Mouse (Mus musculus) kidney, embryonic 16.5 days (tissue): ENCODE measurements around the gene Caprin2. TPM values are rescaled to one million over a fixed set of nuclear protein-coding genes. Genes with fewer than 3 reads are reported as not detected.
"Not testable (repeated sequence)": the region's sequence is repeated elsewhere in the genome, so short reads cannot be mapped to it uniquely, and the experiment has no call there.

ENCODE experiments used
- ATAC-seq: fragments of 200-750 bp; cut with Nextera tagmentation; 2 replicates; pipeline ENCODE4 v1.8.0; 2017; ENCODE audit warnings: moderate TSS enrichment; ENCODE audit not compliant: low FRiP score, low TSS enrichment
- H3K27ac ChIP-seq: fragments of 300-500 bp; sonication (generic); 2 replicates; pipeline ENCODE4 v1.5.1; 2014; ENCODE audit warnings: low read length
- H3K27me3 ChIP-seq: fragments of 300-500 bp; sonication (generic); 2 replicates; pipeline ENCODE4 v1.6.1; 2014; ENCODE audit warnings: low read length, control low read depth, mixed read lengths; ENCODE audit not compliant: insufficient read depth
- H3K36me3 ChIP-seq: fragments of 300-500 bp; sonication (generic); 2 replicates; pipeline ENCODE4 v1.6.1; 2014; ENCODE audit warnings: low read length, control low read depth, mixed read lengths; ENCODE audit not compliant: insufficient read depth
- H3K4me1 ChIP-seq: fragments of 300-500 bp; sonication (generic); 2 replicates; pipeline ENCODE4 v1.6.1; 2014; ENCODE audit warnings: low read length, control low read depth, mixed read lengths; ENCODE audit not compliant: insufficient read depth
- H3K4me2 ChIP-seq: fragments of 300-500 bp; sonication (generic); replicated peaks from 2 replicates; pipeline ENCODE4 v1.6.1; 2014; ENCODE audit warnings: low read depth, low read length
- H3K4me3 ChIP-seq: fragments of 300-500 bp; sonication (generic); 2 replicates; pipeline ENCODE4 v1.5.1; 2014; ENCODE audit warnings: mild to moderate bottlenecking, low read length
- H3K9ac ChIP-seq: fragments of 300-500 bp; sonication (generic); replicated peaks from 2 replicates; pipeline ENCODE4 v1.6.1; 2014; ENCODE audit warnings: low read length
- H3K9me3 ChIP-seq: fragments of 300-500 bp; sonication (generic); 2 replicates; pipeline ENCODE4 v1.6.1; 2016; ENCODE audit warnings: low read length, control low read depth
- WGBS: fragments of 180-500 bp; shearing (Covaris S2); extraction: QIAGEN DNeasy Blood & Tissue Kit; methylation state at CpG from one replicate; pipeline ENCODE4 v1.1.7; 2014; 5-methylcytosine and 5-hydroxymethylcytosine counted together
- polyA plus RNA-seq: library from polyadenylated mRNA; unstranded; fragments of >200 nt; fragmentation: Nextera tagmentation; extraction: Ambion mirVana; gene quantifications from 2 replicates; pipeline ENCODE4 v1.2.1, GENCODE M21; 2015

Gene Caprin2
- 18.0 and 19.0 TPM in 2 replicates for polyA plus RNA-seq

DNA sequence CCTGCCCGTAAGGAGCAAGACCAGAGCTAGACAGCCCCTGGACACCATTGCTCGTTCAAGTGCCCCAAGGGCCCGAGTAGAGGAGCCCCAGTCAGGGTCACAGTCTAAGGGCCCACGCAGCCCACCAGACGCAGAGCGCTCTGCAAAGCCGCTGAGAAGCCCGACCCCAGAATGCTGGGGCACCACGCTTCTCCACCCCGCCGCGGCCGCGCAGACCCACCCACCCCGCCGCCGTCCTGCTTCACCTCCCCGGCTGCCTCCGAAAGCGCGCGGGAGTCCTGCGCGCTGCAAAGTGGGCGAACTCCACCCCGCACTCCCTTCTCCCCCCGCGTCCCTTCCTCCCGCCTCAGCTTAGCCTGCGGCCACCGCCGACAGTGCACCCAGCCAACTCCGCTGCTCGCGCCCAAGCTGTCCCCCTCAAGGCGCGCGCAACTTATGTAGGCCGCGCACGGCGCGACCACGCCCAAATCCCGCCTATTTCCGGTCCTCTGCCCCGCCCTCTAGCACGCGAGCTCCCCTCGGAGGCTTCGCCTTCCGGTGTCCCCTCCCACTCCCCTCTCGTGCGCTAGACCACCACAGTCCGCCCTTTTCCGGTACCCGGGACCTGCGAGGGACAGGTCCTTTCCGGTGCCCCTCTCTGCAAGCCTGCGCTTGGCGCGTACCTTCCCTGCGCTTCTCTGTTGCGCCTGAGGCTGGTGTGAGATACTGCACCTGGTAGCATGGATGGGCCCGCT, at the start of gene Caprin2:
Gene Caprin2, minus strand, starts transcription at position 465 of the 734 bp plus-strand sequence.
- no peaks in the 10 kb centered on the region for H3K27me3 ChIP-seq
- ATAC-seq: peak; percentile 98

DNA sequence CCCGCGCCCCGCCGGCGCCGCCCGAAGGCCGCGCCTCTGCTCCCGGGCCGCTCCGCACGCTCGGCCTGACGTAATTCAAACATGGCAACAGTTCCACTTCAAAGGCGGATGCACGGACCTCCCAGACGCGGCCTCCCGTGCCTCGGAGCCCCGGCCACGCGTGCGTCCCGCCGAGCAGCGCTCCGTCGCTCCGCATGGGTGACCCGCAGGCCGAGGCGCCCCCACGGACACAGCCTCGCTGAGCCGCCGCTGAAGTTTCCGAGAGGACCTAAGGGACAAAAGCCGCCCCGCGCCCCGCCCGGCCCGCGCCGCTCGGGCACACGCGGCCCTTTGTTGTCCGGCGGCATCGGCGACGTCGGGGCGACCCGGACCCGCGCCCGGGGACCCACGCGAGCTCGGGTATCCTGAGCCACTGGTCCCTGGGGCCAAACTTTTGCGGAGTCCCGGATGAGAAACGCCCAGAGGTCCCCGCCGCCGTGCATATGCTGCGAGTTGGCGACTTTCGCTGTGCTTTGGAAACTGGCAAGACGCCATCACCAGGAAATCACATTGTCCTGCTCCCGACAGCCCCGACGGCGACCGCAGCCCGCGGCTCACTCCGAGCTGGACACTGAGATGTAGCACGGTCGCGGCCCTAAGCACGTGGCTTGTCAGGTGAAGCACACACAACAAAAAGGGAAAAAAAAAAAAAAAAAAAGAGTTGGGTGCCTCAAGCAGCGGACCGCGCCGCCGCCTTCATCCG, 48.9 kb upstream of the Caprin2 start:
- WGBS: under 1% methylated on average over 91 of the region's 92 CpGs

More for the DNA sequence above, at the start of gene Caprin2:
- Histone ChIP-seq H3K9me3 (no peaks in the 10 kb centered on the region), H3K9ac (peak within 1 kb of the TSS; percentile 75), H3K4me1 (peaks cover 8% of the 10 kb centered on the region; the same call in 1 of the 2 replicates), H3K4me2 (peak within 1 kb of the TSS; percentile 82), H3K27ac (peak within 1 kb of the TSS; percentile 83), H3K4me3 (peak within 1 kb of the TSS; percentile 65), H3K36me3 (no peaks in the 10 kb centered on the region)
- under 1% methylated on average over 58 of the region's 65 CpGs for WGBS

DNA sequence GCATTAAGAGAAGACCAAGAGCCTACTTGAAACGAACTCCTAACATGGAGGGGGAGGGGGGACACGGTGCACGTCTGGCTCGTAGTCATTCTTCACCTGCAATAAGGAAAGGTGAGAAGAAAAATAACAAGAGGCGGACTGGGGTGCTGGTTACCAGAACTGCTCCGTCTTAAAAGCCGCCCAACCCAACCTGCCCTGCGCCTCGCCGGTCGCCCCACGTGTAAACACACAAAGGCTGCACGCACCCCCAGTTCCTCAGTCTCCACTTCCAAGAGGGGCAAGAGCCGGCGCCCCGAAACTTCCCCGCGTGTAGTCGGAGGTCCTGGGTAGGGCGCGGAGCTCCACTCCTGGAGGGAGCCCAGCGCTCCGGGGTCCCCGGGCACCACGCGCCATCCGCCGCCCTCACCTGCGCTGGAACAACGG, 48.3 kb upstream of the Caprin2 start:
- no peaks in the 10 kb centered on the region for H3K27me3 ChIP-seq
- peak overlapping the region; percentile 98 for H3K9ac ChIP-seq
- WGBS: 0% methylated on average over 30 of the region's 30 CpGs
- peak overlapping the region; percentile 84 for H3K4me2 ChIP-seq
- peak overlapping the region; percentile 95 for H3K4me3 ChIP-seq
- 0 out of 2 replicates have a peak, but pooled peaks cover 4% of the 10 kb centered on the region for H3K36me3 ChIP-seq
- no peaks in the 10 kb centered on the region for H3K9me3 ChIP-seq
- peaks cover 25% of the 10 kb centered on the region for H3K4me1 ChIP-seq
- H3K27ac ChIP-seq: peak overlapping the region; percentile 97
- ATAC-seq: no peak

More for the DNA sequence above, 48.9 kb upstream of the Caprin2 start:
- Histone ChIP-seq H3K4me1 (peaks cover 24% of the 10 kb centered on the region), H3K9ac (peak overlapping the region; percentile 98), H3K27ac (peak overlapping the region; percentile 97), H3K4me3 (peak overlapping the region; percentile 95), H3K4me2 (peak overlapping the region; percentile 84), H3K27me3 (no peaks in the 10 kb centered on the region), H3K36me3 (no peaks in the 10 kb centered on the region), H3K9me3 (no peaks in the 10 kb centered on the region)
- peak; percentile 71 for ATAC-seq

DNA sequence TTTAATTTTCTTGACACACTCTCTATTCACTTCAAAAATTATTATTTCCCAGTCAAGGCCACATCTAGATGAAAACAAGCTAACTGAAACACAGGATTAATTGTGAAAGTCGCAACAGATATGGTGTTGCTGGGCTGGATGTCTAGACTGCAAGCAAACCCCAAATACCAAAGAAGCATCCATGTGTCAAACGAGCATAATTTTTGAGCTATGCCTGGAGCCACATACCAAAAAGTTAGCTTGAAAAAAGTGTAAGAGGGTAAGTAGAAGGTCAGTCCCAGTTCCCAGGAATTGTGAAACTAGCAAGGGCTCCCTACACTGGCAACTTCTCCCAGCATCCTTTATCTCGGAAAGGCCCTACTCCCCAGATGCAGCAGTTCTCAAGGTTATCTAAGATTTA, 47.7 kb upstream of the Caprin2 start:
- Histone ChIP-seq H3K27ac (peak overlapping the region; percentile 97), H3K9me3 (no peaks in the 10 kb centered on the region), H3K9ac (peak overlapping the region; percentile 98), H3K27me3 (no peaks in the 10 kb centered on the region), H3K4me1 (peaks cover 26% of the 10 kb centered on the region), H3K4me3 (peak overlapping the region; percentile 95), H3K36me3 (0 out of 2 replicates have a peak, but pooled peaks cover 4% of the 10 kb centered on the region), H3K4me2 (peak overlapping the region; percentile 84)
- no peak for ATAC-seq
- 7% methylated on average over 3 of the region's 3 CpGs for WGBS

DNA sequence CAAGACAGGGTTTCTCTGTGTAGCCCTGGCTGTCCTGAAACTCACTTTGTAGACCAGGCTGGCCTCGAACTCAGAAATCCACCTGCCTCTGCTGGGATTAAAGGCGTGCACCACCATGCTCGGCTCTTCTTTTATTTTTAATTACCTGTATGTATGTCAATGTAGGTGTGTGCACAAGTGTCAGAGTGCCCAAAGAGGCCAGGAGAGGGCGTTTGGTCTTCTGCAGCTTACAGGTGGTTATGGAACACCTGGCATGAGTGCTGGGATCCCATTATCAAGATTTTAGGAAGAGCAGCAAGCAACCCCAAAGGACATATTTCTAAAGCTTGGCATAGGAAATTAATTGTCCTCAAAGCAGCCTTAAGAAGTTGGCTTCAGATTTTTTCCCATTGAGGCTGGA, 46.4 kb upstream of the Caprin2 start:
- 0 out of 2 replicates have a peak, but pooled peaks cover 4% of the 10 kb centered on the region for H3K36me3 ChIP-seq
- H3K27ac ChIP-seq: no peak overlapping the region
- no peak overlapping the region for H3K9ac ChIP-seq
- WGBS: 75% methylated on average over 4 of the region's 4 CpGs
- no peak for ATAC-seq
- peaks cover 32% of the 10 kb centered on the region for H3K4me1 ChIP-seq
- no peaks in the 10 kb centered on the region for H3K27me3 ChIP-seq
- no peak overlapping the region for H3K4me3 ChIP-seq
- no peaks in the 10 kb centered on the region for H3K9me3 ChIP-seq
- H3K4me2 ChIP-seq: no peak overlapping the region

DNA sequence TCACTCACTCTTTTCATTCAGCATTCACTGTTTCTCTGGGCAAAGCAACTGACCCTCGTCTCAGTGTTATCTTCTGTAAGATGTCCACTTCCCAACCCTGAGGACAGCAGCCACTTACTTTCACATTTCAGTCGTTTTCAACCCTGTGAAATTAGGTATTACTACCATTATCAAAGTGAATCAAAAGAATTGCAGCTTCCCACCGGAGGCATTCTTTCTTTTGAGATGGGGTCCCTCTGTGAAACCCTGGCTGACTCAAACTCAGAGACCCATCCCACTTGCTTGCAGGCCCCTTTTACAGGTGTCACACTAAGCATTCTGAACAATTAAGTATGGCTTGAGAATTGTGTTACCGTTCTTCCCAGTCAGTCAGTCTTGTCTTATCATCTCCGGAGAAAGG, 45.8 kb upstream of the Caprin2 start:
- Histone ChIP-seq H3K9ac (0 out of 2 replicates have a peak overlapping the region, but pooled peaks have one; percentile 35), H3K4me2 (no peak overlapping the region; the same call in 1 of the 2 replicates), H3K36me3 (0 out of 2 replicates have a peak, but pooled peaks cover 4% of the 10 kb centered on the region), H3K9me3 (no peaks in the 10 kb centered on the region), H3K27ac (peak overlapping the region; percentile 34; the same call in 1 of the 2 replicates), H3K4me1 (peaks cover 32% of the 10 kb centered on the region), H3K27me3 (no peaks in the 10 kb centered on the region), H3K4me3 (no peak overlapping the region)
- ATAC-seq: no peak
- WGBS: 56% methylated on average over 5 of the region's 5 CpGs

DNA sequence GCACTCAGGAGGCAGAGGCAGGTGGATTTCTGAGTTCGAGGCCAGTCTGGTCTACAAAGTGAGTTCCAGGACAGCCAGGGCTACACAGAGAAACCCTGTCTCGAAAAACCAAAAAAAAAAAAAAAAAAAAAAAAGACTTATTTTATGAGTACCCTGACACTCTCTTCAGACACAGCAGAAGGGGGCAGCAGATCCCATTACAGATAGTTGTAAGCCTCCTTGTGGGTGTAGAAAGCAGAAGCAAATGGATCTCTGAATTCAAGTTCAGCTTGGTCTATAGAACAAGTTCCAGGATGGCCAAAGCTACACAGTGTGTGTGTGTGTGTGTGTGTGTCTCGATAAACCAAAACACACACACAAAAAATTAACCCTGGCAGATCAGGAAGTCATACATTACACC, 44.3 kb upstream of the Caprin2 start:
- not testable (repeated sequence) for H3K27ac ChIP-seq, H3K4me3 ChIP-seq, H3K27me3 ChIP-seq, H3K36me3 ChIP-seq, H3K9me3 ChIP-seq, H3K9ac ChIP-seq, ATAC-seq, H3K4me2 ChIP-seq
- WGBS: 83% methylated on average over 2 of the region's 3 CpGs
- H3K4me1 ChIP-seq: peaks cover 44% of the 10 kb centered on the region

DNA sequence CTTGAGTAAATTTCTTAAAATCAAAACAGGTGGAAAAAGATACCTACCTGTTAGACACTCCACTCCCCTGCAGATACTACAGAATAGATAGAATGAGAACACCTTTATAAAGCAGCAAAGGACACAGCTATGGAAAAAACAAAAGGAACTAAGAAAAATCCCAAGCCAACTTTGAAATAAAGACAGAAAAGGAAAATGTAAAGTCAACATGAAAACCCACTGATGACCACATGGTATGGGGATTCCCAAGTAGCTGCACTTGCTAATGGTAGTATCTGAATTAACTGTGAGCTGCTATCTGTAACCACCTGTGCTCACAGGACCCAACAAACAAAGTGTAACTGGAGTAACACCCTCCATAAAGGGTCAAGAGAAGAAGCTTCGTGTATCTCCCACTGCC, 41.7 kb upstream of the Caprin2 start:
- Histone ChIP-seq H3K9me3 (no peaks in the 10 kb centered on the region), H3K4me2 (no peak overlapping the region), H3K36me3 (0 out of 2 replicates have a peak, but pooled peaks cover 4% of the 10 kb centered on the region), H3K27ac (no peak overlapping the region), H3K9ac (no peak overlapping the region), H3K27me3 (no peaks in the 10 kb centered on the region), H3K4me3 (no peak overlapping the region), H3K4me1 (peaks cover 37% of the 10 kb centered on the region)
- WGBS: 7% methylated on average over 1 of the region's 1 CpGs
- ATAC-seq: no peak

DNA sequence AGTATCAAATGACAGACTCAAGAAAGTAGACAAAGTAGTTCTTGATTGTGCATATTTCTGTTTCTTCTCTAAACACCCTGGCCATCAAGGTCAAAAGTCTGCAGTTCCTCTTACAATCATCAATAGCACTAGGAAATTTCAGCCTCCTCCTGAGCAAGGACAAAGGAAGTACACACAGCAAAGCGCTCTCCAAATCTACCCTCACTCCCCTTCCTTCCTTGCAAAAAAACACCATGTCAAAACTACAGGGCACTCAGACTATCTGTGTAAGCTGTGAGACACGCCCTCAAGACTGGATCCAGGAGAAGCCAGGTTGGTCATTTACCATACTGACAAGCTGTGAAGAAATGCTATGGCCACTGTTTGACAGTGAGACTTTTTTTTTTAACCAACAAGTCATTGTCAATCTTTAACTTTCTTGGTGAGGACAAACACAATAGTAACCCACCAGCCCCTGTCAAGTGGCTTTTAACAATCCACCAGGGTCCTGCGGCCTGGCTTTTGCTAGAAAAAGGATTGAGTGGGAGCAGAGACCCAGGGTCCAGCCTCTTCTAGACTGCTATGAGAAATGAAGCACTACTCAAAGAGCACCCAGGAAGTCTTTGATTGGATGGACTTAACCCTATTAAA, 39.0 kb upstream of the Caprin2 start:
- Histone ChIP-seq H3K4me3 (no peak overlapping the region), H3K4me1 (peaks cover 27% of the 10 kb centered on the region), H3K27ac (peak overlapping the region; percentile 65), H3K9ac (no peak overlapping the region), H3K4me2 (no peak overlapping the region), H3K27me3 (no peaks in the 10 kb centered on the region), H3K36me3 (peaks cover 24% of the 10 kb centered on the region), H3K9me3 (no peaks in the 10 kb centered on the region)
- peak; percentile 72 for ATAC-seq
- WGBS: 57% methylated on average over 3 of the region's 3 CpGs
